Mouse (Mus musculus) layer of hippocampus, adult 11-12 months (tissue): ENCODE measurements around the gene Endog.

ENCODE experiments used
- DNase-seq: peaks from one replicate; pipeline ENCODE4 v3.0.0; 2022; ENCODE audit warnings: low spot score

Endog gene

GRCm38 (mm10) chr2:30211408-30212168 is 40.3 kb downstream of the Endog start:
- no peak for DNase-seq

- DNase-seq: no peak
These were observed 40.9 kb downstream of the Endog start for GRCm38 (mm10) chr2:30212169-30212545.

- no peak for DNase-seq
These were observed 41.7 kb downstream of the Endog start for GRCm38 (mm10) chr2:30212951-30213350.

GRCm38 (mm10) chr2:30214745-30215144 is 43.5 kb downstream of the Endog start:
- no peak for DNase-seq

- DNase-seq: no peak
These were observed 44.2 kb downstream of the Endog start for GRCm38 (mm10) chr2:30215493-30215892.

GRCm38 (mm10) chr2:30216293-30216692 is 45.0 kb downstream of the Endog start:
- no peak for DNase-seq
